Mouse (Mus musculus): ENCODE data around the gene Csad.

The Csad gene

GRCm38 (mm10) chr15:102202971-102203834, 1.3 kb downstream of the Csad start, which contains the start of gene Zfp740:
Gene Zfp740, plus strand, starts transcription at chr15:102203249.
- DNase-seq (ENCODE audit: low read depth, low spot score), result peak; percentile 96

- DNase-seq (ENCODE audit: low read depth, low spot score), result no peak
Observed at GRCm38 (mm10) chr15:102198841-102199240, 5.7 kb downstream of the Csad start.

DNA sequence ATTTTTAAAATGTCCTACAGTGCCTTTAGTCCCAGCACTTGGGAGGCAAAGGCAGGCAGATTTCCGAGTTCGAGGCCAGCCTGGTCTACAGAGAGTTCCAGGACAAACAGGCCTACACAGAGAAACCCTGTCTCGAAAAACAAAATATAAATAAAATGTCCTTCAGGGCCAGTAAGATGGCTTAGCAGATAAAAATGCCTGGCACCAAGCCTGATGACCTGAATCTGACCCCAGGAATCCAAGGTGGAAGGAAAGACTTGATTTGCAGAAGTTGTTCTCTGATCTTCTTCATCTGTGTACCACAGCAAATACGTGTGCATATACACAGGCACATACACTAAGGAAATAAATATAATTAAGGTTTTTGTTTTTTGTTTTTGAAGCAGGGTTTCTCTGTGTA, 9.2 kb downstream of the Csad start:
- DNase-seq (ENCODE audit: low read depth, low spot score), result no peak

GRCm38 (mm10) chr15:102194439-102194838, 10.1 kb downstream of the Csad start:
- DNase-seq (ENCODE audit: low read depth, low spot score), result no peak

DNA sequence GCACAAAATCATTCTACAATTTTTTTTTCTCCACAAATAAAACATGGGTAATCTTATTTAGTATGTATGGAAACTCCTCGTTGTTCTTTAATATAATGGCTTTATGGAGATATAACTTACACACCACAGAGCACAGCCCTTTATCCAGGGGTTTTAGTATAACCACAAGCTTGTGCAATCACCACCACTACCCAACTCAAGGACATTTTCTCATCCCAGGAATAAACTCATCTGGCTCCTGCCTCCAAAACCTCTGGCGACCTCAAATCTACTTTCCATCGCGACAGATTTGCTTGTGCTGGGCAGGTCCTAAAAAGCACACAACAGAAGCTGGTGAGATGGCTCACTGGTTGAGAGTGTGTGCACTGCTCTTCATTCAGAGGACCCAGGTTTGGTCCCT, 10.9 kb downstream of the Csad start:
- no peak for DNase-seq (ENCODE audit: low read depth, low spot score)

- DNase-seq (ENCODE audit: low read depth, low spot score), result no peak
Observed at GRCm38 (mm10) chr15:102192820-102193386, 11.6 kb downstream of the Csad start.

DNA sequence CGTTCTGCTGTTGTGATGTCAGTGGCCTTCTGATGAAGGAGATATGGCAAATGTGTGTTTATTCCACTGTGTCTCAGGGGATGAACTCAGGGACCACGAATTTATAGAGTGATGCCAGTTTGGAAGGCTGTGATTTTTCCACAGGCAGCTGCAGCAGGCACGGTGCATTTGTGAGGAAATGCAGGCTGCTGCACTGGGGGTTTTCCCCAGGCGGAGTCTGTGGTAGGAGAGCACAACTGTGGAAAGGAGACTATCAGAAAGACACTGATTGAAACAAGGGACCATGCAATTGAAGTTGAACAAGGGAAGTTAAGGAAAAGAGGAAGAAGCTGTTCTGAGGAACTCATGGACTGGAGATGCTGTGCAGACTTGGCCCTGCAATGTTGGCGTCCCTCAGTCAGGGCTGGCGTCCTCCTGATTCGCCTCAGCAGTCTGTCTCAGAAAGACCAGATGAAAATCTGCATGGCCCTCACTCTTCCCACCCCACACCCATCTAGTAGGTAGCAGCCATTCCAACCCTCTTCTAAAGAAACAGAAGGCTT, 12.2 kb downstream of the Csad start:
- DNase-seq (ENCODE audit: low read depth, low spot score), result no peak

DNA sequence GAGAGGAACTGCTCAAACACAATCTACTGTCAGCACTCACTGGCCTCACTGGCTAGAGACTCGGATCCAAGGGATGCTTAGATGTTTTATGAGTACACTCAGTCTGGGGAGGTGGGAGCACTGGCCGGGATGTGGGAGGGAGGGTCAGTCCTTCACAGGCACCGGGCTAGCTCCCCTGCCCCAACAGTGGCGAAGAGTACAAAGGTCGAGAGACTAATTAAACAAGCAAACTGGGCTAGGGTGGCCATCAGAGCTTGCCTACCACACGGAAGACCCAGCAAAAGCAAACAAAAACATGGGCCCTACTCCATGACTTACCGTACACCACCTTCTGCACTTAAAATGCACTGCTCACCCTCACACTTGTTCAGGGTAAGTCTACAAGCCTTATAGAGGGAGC, 12.8 kb downstream of the Csad start:
- no peak for DNase-seq (ENCODE audit: low read depth, low spot score)

- no peak for DNase-seq (ENCODE audit: low read depth, low spot score)
Observed at GRCm38 (mm10) chr15:102188883-102189282, 15.6 kb downstream of the Csad start.

DNA sequence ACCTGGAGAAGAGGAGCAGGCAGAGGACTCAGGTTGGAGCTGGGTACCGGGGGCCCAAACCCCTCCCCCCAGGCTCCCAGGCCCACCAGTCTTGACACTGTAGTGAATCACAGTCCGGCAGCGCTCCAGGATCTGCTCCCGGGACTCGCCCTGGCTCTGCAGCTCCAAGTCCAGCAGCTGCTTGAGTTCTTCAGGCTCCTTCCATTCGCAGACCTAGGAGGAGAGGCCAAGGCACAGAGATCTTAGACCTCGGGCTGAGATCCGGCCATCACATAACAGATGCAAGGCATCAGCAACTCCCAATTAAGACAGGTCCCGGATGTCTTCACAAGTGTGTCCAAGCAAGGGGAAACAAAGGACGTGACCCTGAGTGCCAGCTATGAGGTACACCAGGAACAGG, 16.4 kb downstream of the Csad start:
- no peak for DNase-seq (ENCODE audit: low read depth, low spot score)

GRCm38 (mm10) chr15:102186239-102186638, 18.3 kb downstream of the Csad start:
- no peak for DNase-seq (ENCODE audit: low read depth, low spot score)

DNA sequence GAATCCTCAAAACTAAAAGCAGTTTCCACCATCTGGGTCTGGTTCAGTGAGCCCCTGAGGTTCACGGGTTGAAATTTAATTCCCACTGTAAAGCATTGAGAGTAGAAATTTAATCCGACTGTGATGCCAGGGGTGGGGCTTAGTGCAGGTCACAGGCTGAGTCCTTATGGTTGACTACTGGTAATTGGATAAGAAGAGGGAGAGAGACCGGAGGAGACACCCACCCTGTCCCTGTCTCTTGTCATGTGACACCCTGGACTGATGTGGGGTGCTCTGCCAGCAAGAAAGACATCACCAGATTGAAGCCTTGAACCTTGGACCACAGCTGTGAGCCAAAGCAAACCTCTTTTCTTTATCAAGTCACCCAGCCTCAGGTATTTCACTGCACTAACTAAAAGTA, 21.4 kb downstream of the Csad start:
- no peak for DNase-seq (ENCODE audit: low read depth, low spot score)

GRCm38 (mm10) chr15:102179924-102180323, 24.6 kb downstream of the Csad start:
- DNase-seq (ENCODE audit: low read depth, low spot score), result no peak

DNA sequence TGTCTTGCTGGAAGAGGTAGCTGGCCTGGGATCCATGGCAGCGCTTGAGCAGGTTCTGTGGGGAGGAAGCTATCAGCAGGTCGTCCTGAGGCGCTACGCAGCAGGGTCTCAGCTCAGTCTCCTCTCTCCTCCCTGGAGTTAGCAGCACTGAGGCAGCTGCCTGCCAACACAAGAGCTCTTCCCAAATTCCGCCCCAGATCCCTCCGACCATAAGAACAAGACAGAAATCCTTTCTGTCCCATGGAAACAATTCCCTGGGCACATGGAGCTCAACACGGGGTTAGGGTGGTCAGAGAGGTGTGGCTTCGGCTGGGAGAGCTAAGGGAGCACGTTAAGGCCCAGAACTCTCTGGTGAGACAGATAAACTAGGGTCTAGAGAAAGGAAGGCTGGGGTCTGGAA, 25.4 kb downstream of the Csad start:
- no peak for DNase-seq (ENCODE audit: low read depth, low spot score)

- DNase-seq (ENCODE audit: low read depth, low spot score), result peak; percentile 71
Observed at GRCm38 (mm10) chr15:102178279-102178678, 26.2 kb downstream of the Csad start.

DNA sequence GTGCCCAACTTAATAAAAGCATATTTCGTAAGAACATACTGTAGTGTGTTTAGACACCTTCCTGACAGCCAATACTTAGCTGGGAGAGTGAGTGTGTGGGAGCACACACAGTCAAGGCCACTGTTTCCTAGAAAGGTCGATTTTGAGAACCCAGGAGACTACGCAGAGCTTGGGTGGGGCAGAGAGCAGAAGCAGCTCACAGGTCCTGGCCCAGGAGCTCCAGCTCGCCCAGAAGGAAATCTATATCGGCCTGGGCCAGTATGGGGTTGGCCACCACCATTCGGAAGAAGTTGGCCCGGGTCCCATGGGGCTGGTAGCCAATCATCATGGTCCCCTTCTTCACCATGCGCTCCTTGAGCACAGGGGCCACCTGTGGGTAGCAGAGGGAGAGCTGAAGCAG, 27.1 kb downstream of the Csad start:
- DNase-seq (ENCODE audit: low read depth, low spot score), result no peak

- no peak for DNase-seq (ENCODE audit: low read depth, low spot score)
Observed at GRCm38 (mm10) chr15:102176571-102177316, 27.8 kb downstream of the Csad start.

DNA sequence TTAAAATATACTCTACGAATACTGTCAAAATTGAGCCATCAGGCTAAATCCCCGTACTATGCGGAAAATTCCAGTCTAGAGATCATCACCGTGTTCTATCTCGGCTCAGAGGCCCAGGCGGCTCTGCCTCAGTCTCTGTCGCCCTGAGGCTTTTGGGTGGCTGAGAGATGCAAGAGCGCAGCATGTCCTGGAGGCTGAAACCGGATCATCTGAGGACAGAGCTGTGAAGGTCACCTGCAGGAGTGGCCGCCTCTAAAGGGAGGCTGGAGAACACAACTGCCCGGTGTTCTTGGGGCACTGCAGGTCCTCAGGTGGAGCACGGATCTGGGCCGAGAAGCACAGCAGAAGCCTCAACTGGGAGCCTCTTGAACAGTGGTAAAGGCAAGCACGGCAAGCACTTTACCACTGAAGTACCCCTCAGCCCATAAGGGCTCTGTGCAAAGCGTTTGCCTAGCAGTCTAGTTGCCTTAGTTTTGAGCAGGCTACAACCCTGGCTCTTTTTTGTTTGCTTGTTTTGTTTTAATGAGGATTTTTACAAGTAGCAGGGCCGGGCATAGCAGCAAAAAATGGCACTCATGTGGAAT, 28.7 kb downstream of the Csad start:
- no peak for DNase-seq (ENCODE audit: low read depth, low spot score)

- DNase-seq (ENCODE audit: low read depth, low spot score), result no peak
Observed at GRCm38 (mm10) chr15:102173581-102173980, 30.9 kb downstream of the Csad start.

DNA sequence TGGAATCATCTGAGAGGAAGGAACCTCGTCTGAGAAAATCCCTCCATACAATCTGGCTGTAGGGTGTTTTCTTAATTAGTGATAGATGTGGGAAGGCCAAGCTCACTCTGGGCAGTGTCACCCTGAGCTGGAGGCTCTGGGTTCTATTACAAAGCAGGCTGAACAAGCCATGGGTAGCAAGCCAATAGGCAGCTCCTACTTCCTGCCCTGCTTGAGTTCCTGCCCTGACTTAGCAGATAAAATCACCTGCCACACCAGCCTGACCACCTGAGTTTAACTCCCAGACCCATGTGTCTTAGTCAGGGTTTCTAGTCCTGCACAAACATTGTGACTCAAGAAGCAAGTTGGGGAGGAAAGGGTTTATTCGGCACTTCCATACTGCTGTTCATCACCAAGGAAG, 35.5 kb downstream of the Csad start:
- DNase-seq (ENCODE audit: low read depth, low spot score), result no peak

DNA sequence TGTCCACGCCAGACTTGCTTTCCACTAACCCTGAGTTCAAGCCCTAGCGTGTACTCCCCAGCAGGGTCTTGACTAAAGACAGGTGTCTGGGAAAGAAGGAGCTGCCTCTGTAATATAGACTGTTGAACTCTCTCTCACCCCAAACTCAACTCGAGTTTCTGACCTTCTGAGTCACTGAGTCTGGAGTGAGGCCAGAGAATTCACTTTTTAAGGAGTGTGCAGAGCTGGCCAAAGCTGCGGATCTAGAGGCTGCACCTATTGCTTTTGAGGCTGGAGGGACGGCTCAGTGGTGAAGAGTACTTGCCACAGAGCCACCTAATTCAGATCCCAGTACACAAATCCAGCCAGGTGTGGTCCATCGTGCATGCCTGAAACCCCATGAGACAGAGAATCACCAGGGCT, 36.9 kb downstream of the Csad start:
- peak; percentile 41 for DNase-seq (ENCODE audit: low read depth, low spot score)

Data from forelimb bud, embryonic 11.5 days (tissue).